Mouse (Mus musculus) intestine, embryonic 15.5 days (tissue): ENCODE measurements around the gene Tada1. TPM values are rescaled to one million over a fixed set of nuclear protein-coding genes. Genes with fewer than 3 reads are reported as not detected.

Experiments
- ATAC-seq: fragments of 200-750 bp; cut with Nextera tagmentation; 2 replicates; pipeline ENCODE4 v1.8.0; 2017; ENCODE audit warnings: moderate TSS enrichment, moderate library complexity
- H3K27ac ChIP-seq: fragments of 300-500 bp; sonication (generic); 2 replicates; pipeline ENCODE4 v1.5.1; 2015; ENCODE audit warnings: mild to moderate bottlenecking, inconsistent platforms
- H3K27me3 ChIP-seq: fragments of 300-500 bp; sonication (generic); replicated peaks from 2 replicates; pipeline ENCODE4 v1.6.1; 2015; ENCODE audit warnings: inconsistent platforms
- H3K36me3 ChIP-seq: fragments of 300-500 bp; sonication (generic); 2 replicates; pipeline ENCODE4 v1.6.1; 2015; ENCODE audit warnings: inconsistent platforms
- H3K4me1 ChIP-seq: fragments of 300-500 bp; sonication (generic); replicated peaks from 2 replicates; pipeline ENCODE4 v1.6.1; 2015; ENCODE audit warnings: inconsistent platforms
- H3K4me2 ChIP-seq: fragments of 300-500 bp; sonication (generic); replicated peaks from 2 replicates; pipeline ENCODE4 v1.6.1; 2015; ENCODE audit warnings: mild to moderate bottlenecking, inconsistent platforms
- H3K4me3 ChIP-seq: fragments of 300-500 bp; sonication (generic); replicated peaks from 2 replicates; pipeline ENCODE4 v1.5.1; 2015; ENCODE audit warnings: inconsistent platforms
- H3K9ac ChIP-seq: fragments of 300-500 bp; sonication (generic); 2 replicates; pipeline ENCODE4 v1.6.1; 2015; ENCODE audit warnings: inconsistent platforms
- H3K9me3 ChIP-seq: fragments of 300-500 bp; sonication (generic); 2 replicates; pipeline ENCODE4 v1.6.1; 2016; ENCODE audit warnings: inconsistent platforms
- WGBS: fragments of 180-500 bp; shearing (Covaris S2); methylation state at CpG from one replicate; pipeline ENCODE4 v1.1.7; 2015; 5-methylcytosine and 5-hydroxymethylcytosine counted together
- polyA plus RNA-seq: library from polyadenylated mRNA; unstranded; fragments of >200 nt; fragmentation: Nextera tagmentation; extraction: Ambion mirVana; gene quantifications from 2 replicates; pipeline ENCODE4 v1.2.1, GENCODE M21; 2015

Gene Tada1
- polyA plus RNA-seq, 1 experiment from 2014 or later: 41.5 TPM

GRCm38 (mm10) chr1:166360896-166361295, 18.0 kb upstream of the Tada1 start:
- H3K4me3 ChIP-seq: no peak overlapping the region
- H3K27me3 ChIP-seq: no peaks in the 10 kb centered on the region
- H3K9me3 ChIP-seq: no peaks in the 10 kb centered on the region
- no peak overlapping the region for H3K27ac ChIP-seq
- 75% methylated on average over 5 of the region's 5 CpGs for whole genome bisulfite sequencing
- H3K4me2 ChIP-seq: no peak overlapping the region
- H3K4me1 ChIP-seq: no peaks in the 10 kb centered on the region
- no peaks in the 10 kb centered on the region for H3K36me3 ChIP-seq
- ATAC-seq: no peak
- no peak overlapping the region for H3K9ac ChIP-seq

DNA sequence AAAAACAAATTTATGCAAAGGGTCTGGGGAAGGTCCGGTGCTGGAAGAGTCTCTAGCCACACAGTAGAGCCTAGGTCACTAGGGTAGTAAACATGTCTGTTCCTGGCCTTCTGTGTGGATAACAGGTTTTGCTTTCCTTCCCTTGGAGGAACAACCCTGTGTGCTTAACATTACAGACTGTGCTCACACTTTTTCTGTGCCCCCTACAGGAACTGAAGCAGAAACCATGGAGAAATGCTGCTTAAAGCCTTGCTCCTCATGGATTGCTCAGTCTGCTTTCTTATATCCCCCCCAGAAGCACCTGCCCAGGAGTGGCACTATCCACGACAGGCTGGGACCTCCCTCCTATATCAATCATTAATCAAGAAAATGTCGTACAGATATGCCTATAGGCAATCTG, 17.1 kb upstream of the Tada1 start:
- Histone ChIP-seq H3K27ac (no peak overlapping the region), H3K4me3 (no peak overlapping the region), H3K4me1 (no peaks in the 10 kb centered on the region), H3K36me3 (no peaks in the 10 kb centered on the region), H3K9me3 (no peaks in the 10 kb centered on the region), H3K27me3 (no peaks in the 10 kb centered on the region), H3K9ac (no peak overlapping the region), H3K4me2 (no peak overlapping the region)
- WGBS: 72% methylated on average over 3 of the region's 3 CpGs
- no peak for ATAC-seq

- Histone ChIP-seq H3K4me2 (no peak overlapping the region), H3K4me3 (no peak overlapping the region), H3K9me3 (no peaks in the 10 kb centered on the region), H3K4me1 (no peaks in the 10 kb centered on the region), H3K27ac (no peak overlapping the region), H3K27me3 (no peaks in the 10 kb centered on the region), H3K36me3 (no peaks in the 10 kb centered on the region), H3K9ac (no peak overlapping the region)
- 54% methylated on average over 3 of the region's 3 CpGs for WGBS
- ATAC-seq: no peak
These were observed 16.2 kb upstream of the Tada1 start for GRCm38 (mm10) chr1:166362659-166363058.

DNA sequence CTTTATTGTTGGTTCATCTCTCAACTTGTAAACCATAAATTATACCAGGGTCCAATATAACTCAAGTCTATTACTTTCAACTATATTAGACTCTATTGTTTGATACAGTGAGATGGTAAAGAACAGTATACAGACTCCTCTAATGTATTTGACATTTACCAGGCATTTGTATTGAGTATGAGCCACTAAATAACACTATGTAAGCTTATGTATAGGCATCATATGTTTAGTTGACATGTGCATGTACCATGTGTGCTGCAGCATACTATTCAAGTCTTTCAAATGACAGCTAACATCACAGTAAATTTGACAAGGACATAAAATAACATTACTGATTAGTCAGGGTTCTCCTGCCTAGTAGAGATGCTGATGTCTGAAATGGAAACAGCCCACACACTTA, 15.8 kb upstream of the Tada1 start:
- no peak overlapping the region for H3K4me2 ChIP-seq
- H3K4me3 ChIP-seq: no peak overlapping the region
- no peak overlapping the region for H3K27ac ChIP-seq
- H3K9me3 ChIP-seq: no peaks in the 10 kb centered on the region
- H3K9ac ChIP-seq: no peak overlapping the region
- no peaks in the 10 kb centered on the region for H3K36me3 ChIP-seq
- no peak for ATAC-seq
- no peaks in the 10 kb centered on the region for H3K27me3 ChIP-seq
- H3K4me1 ChIP-seq: no peaks in the 10 kb centered on the region

GRCm38 (mm10) chr1:166377171-166377570, 1.7 kb upstream of the Tada1 start:
- no peak overlapping the region for H3K4me3 ChIP-seq
- H3K9me3 ChIP-seq: no peaks in the 10 kb centered on the region
- H3K27me3 ChIP-seq: no peaks in the 10 kb centered on the region
- H3K27ac ChIP-seq: no peak overlapping the region
- 84% methylated on average over 6 of the region's 6 CpGs for WGBS
- peaks cover 14% of the 10 kb centered on the region for H3K4me1 ChIP-seq
- no peaks in the 10 kb centered on the region for H3K36me3 ChIP-seq
- no peak overlapping the region for H3K9ac ChIP-seq
- no peak overlapping the region for H3K4me2 ChIP-seq
- ATAC-seq: no peak

DNA sequence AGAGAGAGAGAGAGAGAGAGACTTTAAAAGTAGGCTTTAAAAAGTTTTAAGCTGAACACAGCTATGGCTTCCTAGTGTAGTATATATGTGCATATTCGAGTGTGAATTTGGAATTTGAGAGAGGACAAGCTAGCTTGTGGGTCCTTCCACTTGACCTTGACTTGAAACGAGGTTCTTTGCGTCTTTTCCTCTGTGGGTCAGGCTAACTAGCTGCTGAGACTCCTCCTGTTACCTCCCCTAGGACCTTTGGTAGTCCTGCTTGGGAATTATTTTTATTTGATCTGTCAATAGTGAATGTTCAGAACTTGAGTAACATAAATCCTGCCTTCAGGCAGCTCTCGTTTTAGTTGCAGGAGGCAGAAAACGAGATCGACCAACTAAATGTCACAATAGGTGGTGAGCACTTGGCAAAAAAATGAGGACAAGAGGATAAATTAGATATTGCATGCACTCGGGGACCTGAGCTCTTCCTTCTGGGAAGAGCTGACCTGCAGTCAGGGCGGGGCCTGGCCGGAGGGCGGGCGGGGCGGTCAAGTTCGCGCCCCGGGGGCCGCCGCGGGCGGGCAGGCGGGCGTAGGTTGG, 375 bp upstream of the Tada1 start:
- WGBS: 4% methylated on average over 21 of the region's 21 CpGs
- Histone ChIP-seq H3K9ac (peak overlapping the region; percentile 70), H3K27ac (peak overlapping the region; percentile 90), H3K36me3 (0 out of 2 replicates have a peak, but pooled peaks cover 3% of the 10 kb centered on the region), H3K27me3 (no peaks in the 10 kb centered on the region), H3K4me3 (peak overlapping the region; percentile 84), H3K4me1 (peaks cover 14% of the 10 kb centered on the region), H3K4me2 (peak overlapping the region; percentile 70), H3K9me3 (no peaks in the 10 kb centered on the region)
- ATAC-seq: no peak; the same call in 1 of the 2 replicates

GRCm38 (mm10) chr1:166379630-166380231, 834 bp downstream of the Tada1 start:
- peak overlapping the region; percentile 96 for H3K9ac ChIP-seq
- no peaks in the 10 kb centered on the region for H3K27me3 ChIP-seq
- H3K36me3 ChIP-seq: 0 out of 2 replicates have a peak, but pooled peaks cover 3% of the 10 kb centered on the region
- no peaks in the 10 kb centered on the region for H3K9me3 ChIP-seq
- H3K4me1 ChIP-seq: peaks cover 14% of the 10 kb centered on the region
- ATAC-seq: peak; percentile 56
- H3K4me3 ChIP-seq: peak overlapping the region; percentile 84
- peak overlapping the region; percentile 73 for H3K4me2 ChIP-seq
- H3K27ac ChIP-seq: peak overlapping the region; percentile 85
- WGBS: under 1% methylated on average over 41 of the region's 41 CpGs

DNA sequence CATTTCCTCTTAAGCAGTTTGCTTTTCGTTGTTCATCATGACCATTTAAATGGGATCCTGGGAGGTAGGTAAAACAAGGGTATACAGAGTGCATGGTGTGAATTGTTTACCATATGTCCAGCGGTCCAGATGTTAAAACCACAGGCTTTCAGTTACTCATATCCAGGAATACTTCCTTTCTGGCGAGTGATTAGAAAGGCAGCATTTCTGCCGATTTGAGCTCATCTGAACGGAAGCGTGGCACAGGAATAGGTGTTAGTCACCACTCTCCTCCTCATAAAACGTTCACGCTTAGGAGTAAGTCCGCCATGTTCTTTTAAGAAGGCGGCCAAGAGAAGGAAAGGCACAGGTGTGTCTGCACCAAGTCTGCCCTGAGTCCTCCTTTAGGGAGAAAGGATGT, 2.4 kb downstream of the Tada1 start:
- Histone ChIP-seq H3K4me2 (no peak overlapping the region), H3K4me1 (peaks cover 14% of the 10 kb centered on the region), H3K27ac (no peak overlapping the region), H3K27me3 (no peaks in the 10 kb centered on the region), H3K36me3 (0 out of 2 replicates have a peak, but pooled peaks cover 3% of the 10 kb centered on the region), H3K9ac (peak overlapping the region; percentile 22; the same call in 1 of the 2 replicates), H3K9me3 (no peaks in the 10 kb centered on the region), H3K4me3 (no peak overlapping the region)
- 82% methylated on average over 10 of the region's 10 CpGs for WGBS
- ATAC-seq: no peak

DNA sequence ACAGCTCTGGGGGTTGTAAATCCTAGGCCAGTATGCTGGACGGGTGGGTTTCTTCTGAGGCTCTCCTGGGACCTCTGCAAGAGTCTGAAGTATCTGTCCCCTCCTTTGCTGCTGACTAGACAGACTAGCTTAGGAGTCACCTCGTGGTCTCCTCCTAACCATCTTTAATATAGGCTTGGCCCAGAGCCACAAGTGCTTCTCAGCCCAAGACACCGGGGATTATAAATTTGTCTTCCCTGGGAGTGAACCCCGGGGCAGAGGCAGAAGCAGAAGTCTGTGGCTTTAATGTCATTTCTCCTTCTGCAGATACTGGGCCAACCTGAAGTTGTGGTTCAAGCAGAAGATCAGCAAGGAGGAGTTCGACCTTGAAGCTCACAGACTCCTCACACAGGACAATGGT, 2.9 kb downstream of the Tada1 start:
- Histone ChIP-seq H3K4me2 (no peak overlapping the region), H3K27me3 (no peaks in the 10 kb centered on the region), H3K27ac (no peak overlapping the region), H3K4me3 (no peak overlapping the region), H3K9ac (peak overlapping the region; percentile 22; the same call in 1 of the 2 replicates), H3K9me3 (no peaks in the 10 kb centered on the region), H3K4me1 (peaks cover 14% of the 10 kb centered on the region), H3K36me3 (0 out of 2 replicates have a peak, but pooled peaks cover 7% of the 10 kb centered on the region)
- no peak for ATAC-seq
- WGBS: 55% methylated on average over 5 of the region's 5 CpGs

DNA sequence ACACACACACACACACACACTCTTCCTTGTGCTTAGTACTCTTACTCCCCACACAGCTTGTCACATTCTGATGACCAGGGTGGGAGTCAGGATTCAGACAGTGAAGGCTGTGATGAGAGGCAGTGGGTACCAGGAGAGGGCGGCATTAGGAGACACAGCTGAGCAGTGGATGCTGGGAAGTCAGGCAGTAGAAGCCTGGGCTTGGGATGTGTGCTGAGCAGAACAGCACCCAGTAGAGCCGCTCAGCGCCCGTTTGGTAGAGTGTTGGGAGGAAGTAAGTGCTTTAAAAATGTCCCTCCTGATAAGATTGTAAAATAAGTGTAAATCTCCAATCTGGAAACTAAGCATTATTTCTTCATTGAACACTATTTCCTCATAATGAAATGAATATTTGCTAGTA, 3.7 kb downstream of the Tada1 start:
- Histone ChIP-seq H3K27me3 (no peaks in the 10 kb centered on the region), H3K4me1 (peaks cover 14% of the 10 kb centered on the region), H3K9ac (no peak overlapping the region), H3K4me3 (no peak overlapping the region), H3K4me2 (no peak overlapping the region), H3K36me3 (0 out of 2 replicates have a peak, but pooled peaks cover 11% of the 10 kb centered on the region), H3K9me3 (no peaks in the 10 kb centered on the region), H3K27ac (no peak overlapping the region)
- WGBS: 77% methylated on average over 4 of the region's 4 CpGs
- ATAC-seq: no peak

DNA sequence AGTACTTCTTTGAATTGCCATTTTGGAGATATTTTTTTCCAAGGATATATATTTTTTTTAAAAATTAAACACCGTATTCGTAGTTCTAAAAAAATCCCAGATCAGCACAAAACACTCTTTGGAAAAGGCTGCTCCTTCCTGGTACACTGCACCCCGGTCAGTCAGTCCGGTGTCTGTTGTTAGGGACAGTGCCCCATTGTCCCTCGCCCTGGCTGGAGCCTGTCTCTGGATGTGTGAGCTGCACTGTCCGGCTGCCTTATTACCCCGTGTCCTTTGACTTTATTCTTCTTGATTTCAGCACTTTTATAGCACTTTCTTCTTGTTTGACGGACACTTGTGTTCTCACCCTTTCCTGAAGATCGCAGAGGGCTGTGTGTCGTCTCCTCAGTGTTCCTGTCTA, 5.7 kb downstream of the Tada1 start:
- Histone ChIP-seq H3K4me3 (no peak overlapping the region), H3K9ac (no peak overlapping the region), H3K27me3 (no peaks in the 10 kb centered on the region), H3K36me3 (peaks cover 26% of the 10 kb centered on the region), H3K27ac (no peak overlapping the region), H3K4me2 (no peak overlapping the region), H3K4me1 (peaks cover 14% of the 10 kb centered on the region), H3K9me3 (no peaks in the 10 kb centered on the region)
- ATAC-seq: no peak
- WGBS: 90% methylated on average over 10 of the region's 10 CpGs

- H3K9me3 ChIP-seq: no peaks in the 10 kb centered on the region
- no peak overlapping the region for H3K4me2 ChIP-seq
- no peak overlapping the region for H3K9ac ChIP-seq
- no peak for ATAC-seq
- H3K27ac ChIP-seq: no peak overlapping the region
- 85% methylated on average over 5 of the region's 5 CpGs for WGBS
- peaks cover 12% of the 10 kb centered on the region for H3K4me1 ChIP-seq
- H3K27me3 ChIP-seq: no peaks in the 10 kb centered on the region
- H3K4me3 ChIP-seq: no peak overlapping the region
- peaks cover 30% of the 10 kb centered on the region for H3K36me3 ChIP-seq
These were observed 6.5 kb downstream of the Tada1 start for GRCm38 (mm10) chr1:166385431-166385830.

- WGBS: 90% methylated on average over 11 of the region's 11 CpGs
- H3K36me3 ChIP-seq: peaks cover 41% of the 10 kb centered on the region
- no peaks in the 10 kb centered on the region for H3K9me3 ChIP-seq
- H3K4me2 ChIP-seq: no peak overlapping the region
- no peak for ATAC-seq
- H3K4me1 ChIP-seq: no peaks in the 10 kb centered on the region
- H3K9ac ChIP-seq: no peak overlapping the region
- H3K4me3 ChIP-seq: no peak overlapping the region
- H3K27me3 ChIP-seq: no peaks in the 10 kb centered on the region
- H3K27ac ChIP-seq: no peak overlapping the region
These were observed 9.6 kb downstream of the Tada1 start for GRCm38 (mm10) chr1:166388511-166388910.
